Mouse (Mus musculus): ENCODE measurements around the gene Mettl7a3. TPM values are rescaled to one million over a fixed set of nuclear protein-coding genes. Genes with fewer than 3 reads are reported as not detected.
"Not testable (repeated sequence)": the region's sequence is repeated elsewhere in the genome, so short reads cannot be mapped to it uniquely, and the experiment has no call there.

Gene Mettl7a3
- total and polyA plus RNA-seq, 3 experiments, result 0.12 to 0.70 TPM; not detected in 1

GRCm38 (mm10) chr15:100325235-100325634, 9.5 kb upstream of the Mettl7a3 start:
- Histone ChIP-seq H3K36me3 (ENCODE audit: control insufficient read depth in 1 of 2, insufficient read depth in 2 of 2, low read length in 2 of 2) (peaks cover 0 to 4% of the 10 kb centered on the region in 2 experiments; a peak in 2 of 4 replicates), H3K27me3 (ENCODE audit: control insufficient read depth in 1 of 2, insufficient read depth in 2 of 2, low read length in 2 of 2) (no peaks in the 10 kb centered on the region), H3K79me2 (ENCODE audit: control insufficient read depth, insufficient read depth, low read length, poor library complexity) (no peaks in the 10 kb centered on the region), H3K9me3 (replicated peaks; ENCODE audit: insufficient read depth, low read length) (no peaks in the 10 kb centered on the region), H3K9ac (ENCODE audit: control insufficient read depth, low read depth, low read length, poor library complexity, severe bottlenecking) (no peak overlapping the region), H3K4me1 (ENCODE audit: control insufficient read depth in 1 of 2, insufficient read depth in 2 of 2, low read length in 2 of 2) (peaks cover 0 to 10% of the 10 kb centered on the region in 2 experiments; a peak in 2 of 4 replicates), H3K4me3 (ENCODE audit: control insufficient read depth in 1 of 2, insufficient read depth in 1 of 2, low read depth in 2 of 2, low read length in 2 of 2) (no peak overlapping the region), H3K27ac (ENCODE audit: control insufficient read depth, low read depth, low read length) (no peak overlapping the region)
- no peak for TF ChIP-seq HCFC1 (IDR thresholded peaks at IDR 0.05; ENCODE audit: low read depth, low read length)
- TF ChIP-seq USF2 (IDR thresholded peaks at IDR 0.05; ENCODE audit: borderline replicate concordance in 1 of 2, insufficient read depth in 1 of 2, low read depth in 1 of 2, low read length in 2 of 2), result no peak
- no peak for TF ChIP-seq ELF1 (IDR thresholded peaks at IDR 0.05; ENCODE audit: low read depth, low read length)
- no peak for TF ChIP-seq GABPA (IDR thresholded peaks at IDR 0.05; ENCODE audit: low read depth, low read length)
- TF ChIP-seq ZC3H11A (IDR thresholded peaks at IDR 0.05; ENCODE audit: low read depth, low read length), result no peak
- no peak for TF ChIP-seq POLR2AphosphoS2 (IDR thresholded peaks at IDR 0.05; ENCODE audit: low read length)
- TF ChIP-seq MAX (IDR thresholded peaks at IDR 0.05; ENCODE audit: low read length), result no peak
- TF ChIP-seq TAL1 (IDR thresholded peaks at IDR 0.05; ENCODE audit: low read length), result no peak
- no peak for TF ChIP-seq POLR2AphosphoS5 (IDR thresholded peaks at IDR 0.05; ENCODE audit: borderline replicate concordance, low read depth, low read length)
- TF ChIP-seq MAZ (IDR thresholded peaks at IDR 0.05; ENCODE audit: low read depth, low read length), result no peak
- no peak for TF ChIP-seq NRF1 (IDR thresholded peaks at IDR 0.05; ENCODE audit: insufficient read depth, low read depth, low read length, poor library complexity, severe bottlenecking)
- no peak for TF ChIP-seq BHLHE40 (IDR thresholded peaks at IDR 0.05; ENCODE audit: borderline replicate concordance, low read depth, low read length)
- TF ChIP-seq UBTF (IDR thresholded peaks at IDR 0.05; ENCODE audit: borderline replicate concordance, insufficient read depth, low read depth, low read length), result no peak
- TF ChIP-seq KAT2A (conservative IDR thresholded peaks at IDR 0.05; ENCODE audit: low read depth, low read length), result no peak
- no peak for TF ChIP-seq NELFE (IDR thresholded peaks at IDR 0.05; ENCODE audit: low read depth, low read length)
- no peak for TF ChIP-seq EP300 (IDR thresholded peaks at IDR 0.05; ENCODE audit: low read depth in 1 of 2, low read length in 2 of 2)
- no peak for TF ChIP-seq MEF2A (IDR thresholded peaks at IDR 0.05; ENCODE audit: extremely low read depth, insufficient replicate concordance, low read depth, low read length, poor library complexity, severe bottlenecking)
- TF ChIP-seq TBP (IDR thresholded peaks at IDR 0.05; ENCODE audit: low read depth, low read length), result no peak
- no peak for TF ChIP-seq CHD2 (IDR thresholded peaks at IDR 0.05; ENCODE audit: low read length)
- peak; percentile 49 for DNase-seq (ENCODE audit: low read depth, low spot score)

GRCm38 (mm10) chr15:100328089-100328488, 6.6 kb upstream of the Mettl7a3 start:
- H3K79me2 ChIP-seq (ENCODE audit: control insufficient read depth, insufficient read depth, low read length, poor library complexity); H3K9me3 ChIP-seq (replicated peaks; ENCODE audit: insufficient read depth, low read length); H3K4me3 ChIP-seq (ENCODE audit: control insufficient read depth in 1 of 2, insufficient read depth in 1 of 2, low read depth in 2 of 2, low read length in 2 of 2); H3K27me3 ChIP-seq (ENCODE audit: control insufficient read depth in 1 of 2, insufficient read depth in 2 of 2, low read length in 2 of 2); H3K36me3 ChIP-seq (ENCODE audit: control insufficient read depth in 1 of 2, insufficient read depth in 2 of 2, low read length in 2 of 2); H3K9ac ChIP-seq (ENCODE audit: control insufficient read depth, low read depth, low read length, poor library complexity, severe bottlenecking); H3K27ac ChIP-seq (ENCODE audit: control insufficient read depth, low read depth, low read length): not testable (repeated sequence)
- peak; percentile 58 for TF ChIP-seq SMC3 (IDR thresholded peaks at IDR 0.05; ENCODE audit: low read depth, low read length)
- TF ChIP-seq RAD21 (IDR thresholded peaks at IDR 0.05; ENCODE audit: low read depth, low read length), result peak; percentile 29
- TF ChIP-seq CTCF (IDR thresholded peaks at IDR 0.05 in 2 of 3, conservative IDR thresholded peaks at IDR 0.05 in 1 of 3; ENCODE audit: control insufficient read depth in 1 of 3, insufficient read depth in 1 of 3, low read depth in 2 of 3, low read length in 3 of 3, poor library complexity in 1 of 3, severe bottlenecking in 1 of 3), result peak; percentile 45 to 66 (median 49)
- TF ChIP-seq ZC3H11A (IDR thresholded peaks at IDR 0.05; ENCODE audit: low read depth, low read length), result peak; percentile 31
- H3K4me1 ChIP-seq (ENCODE audit: control insufficient read depth in 1 of 2, insufficient read depth in 2 of 2, low read length in 2 of 2), result peaks cover 3 to 15% of the 10 kb centered on the region in 2 experiments
- DNase-seq (ENCODE audit: low read depth, low spot score), result peak; percentile 75

- H3K79me2 ChIP-seq (ENCODE audit: control insufficient read depth, insufficient read depth, low read length, poor library complexity); H3K4me1 ChIP-seq (ENCODE audit: control insufficient read depth in 1 of 2, insufficient read depth in 2 of 2, low read length in 2 of 2); DNase-seq (ENCODE audit: low read depth, low spot score); H3K4me3 ChIP-seq (ENCODE audit: control insufficient read depth in 1 of 2, insufficient read depth in 1 of 2, low read depth in 2 of 2, low read length in 2 of 2); H3K9ac ChIP-seq (ENCODE audit: control insufficient read depth, low read depth, low read length, poor library complexity, severe bottlenecking); H3K36me3 ChIP-seq (ENCODE audit: control insufficient read depth in 1 of 2, insufficient read depth in 2 of 2, low read length in 2 of 2); H3K9me3 ChIP-seq (replicated peaks; ENCODE audit: insufficient read depth, low read length); H3K27ac ChIP-seq (ENCODE audit: control insufficient read depth, low read depth, low read length); H3K27me3 ChIP-seq (ENCODE audit: control insufficient read depth in 1 of 2, insufficient read depth in 2 of 2, low read length in 2 of 2): not testable (repeated sequence)
These were observed 5.4 kb upstream of the Mettl7a3 start for GRCm38 (mm10) chr15:100329336-100329735.

All from MEL (cell line).